Mouse (Mus musculus): Measurements from ENCODE around the gene Gna11.

The Gna11 gene

GRCm38 (mm10) chr10:81502658-81503057, 42.3 kb downstream of the Gna11 start:
- DNase-seq, result peak; percentile 87 to 92

GRCm38 (mm10) chr10:81501863-81502262, 43.1 kb downstream of the Gna11 start:
- no peak for DNase-seq

GRCm38 (mm10) chr10:81500032-81500431, 45.0 kb downstream of the Gna11 start, which contains the start of gene S1pr4:
Gene S1pr4, minus strand, starts transcription at chr10:81500132.
- DNase-seq, result no peak

GRCm38 (mm10) chr10:81499250-81499901, 45.6 kb downstream of the Gna11 start:
- DNase-seq, result peak; percentile 53 to 75

GRCm38 (mm10) chr10:81498316-81499249, 46.4 kb downstream of the Gna11 start:
- peak in 1 of 2 experiments; percentile 38 for DNase-seq

- no peak for DNase-seq
Observed at GRCm38 (mm10) chr10:81497401-81498270, 47.4 kb downstream of the Gna11 start.

- DNase-seq, result no peak
Observed at GRCm38 (mm10) chr10:81496969-81497368, 48.0 kb downstream of the Gna11 start.

GRCm38 (mm10) chr10:81496264-81496901, 48.6 kb downstream of the Gna11 start, which contains the start of gene Ncln:
Gene Ncln, minus strand, starts transcription at chr10:81496392.
- peak; percentile 99 for DNase-seq

- peak in 1 of 2 experiments; percentile 28 for DNase-seq
Observed at GRCm38 (mm10) chr10:81495616-81496263, 49.2 kb downstream of the Gna11 start.

GRCm38 (mm10) chr10:81495151-81495550, 49.8 kb downstream of the Gna11 start:
- peak in 1 of 2 experiments; percentile 39 for DNase-seq

GRCm38 (mm10) chr10:81494260-81495041, 50.5 kb downstream of the Gna11 start:
- DNase-seq, result no peak

- DNase-seq, result no peak
Observed at GRCm38 (mm10) chr10:81493601-81494220, 51.3 kb downstream of the Gna11 start.

- no peak for DNase-seq
Observed at GRCm38 (mm10) chr10:81492606-81493240, 52.3 kb downstream of the Gna11 start.

- no peak for DNase-seq
Observed at GRCm38 (mm10) chr10:81491018-81491417, 54.0 kb downstream of the Gna11 start.

GRCm38 (mm10) chr10:81489941-81490340, 55.0 kb downstream of the Gna11 start:
- DNase-seq, result no peak

- peak in 1 of 2 experiments; percentile 37 for DNase-seq
Observed at GRCm38 (mm10) chr10:81488081-81488480, 56.9 kb downstream of the Gna11 start.

GRCm38 (mm10) chr10:81486496-81486895, 58.5 kb downstream of the Gna11 start:
- no peak for DNase-seq

- no peak for DNase-seq
Observed at GRCm38 (mm10) chr10:81485479-81486018, 59.4 kb downstream of the Gna11 start.

GRCm38 (mm10) chr10:81485060-81485449, 59.9 kb downstream of the Gna11 start:
- DNase-seq, result peak in 1 of 2 experiments; percentile 38
